Mouse (Mus musculus) T-helper 17 cell (primary cell): ENCODE data around the gene Des.

Experiments
- in situ Hi-C, 2 experiments: fragments of 300-600 bp; cut with MboI, MseI; formaldehyde crosslinking; loops; 1 replicate in 1 of 2; 2 replicates in 1 of 2; pipeline ENCODE4 v1.15.1; 2025; ENCODE audit warnings: high pct_unique_total_duplicates in 2 of 2

The Des gene

DNA sequence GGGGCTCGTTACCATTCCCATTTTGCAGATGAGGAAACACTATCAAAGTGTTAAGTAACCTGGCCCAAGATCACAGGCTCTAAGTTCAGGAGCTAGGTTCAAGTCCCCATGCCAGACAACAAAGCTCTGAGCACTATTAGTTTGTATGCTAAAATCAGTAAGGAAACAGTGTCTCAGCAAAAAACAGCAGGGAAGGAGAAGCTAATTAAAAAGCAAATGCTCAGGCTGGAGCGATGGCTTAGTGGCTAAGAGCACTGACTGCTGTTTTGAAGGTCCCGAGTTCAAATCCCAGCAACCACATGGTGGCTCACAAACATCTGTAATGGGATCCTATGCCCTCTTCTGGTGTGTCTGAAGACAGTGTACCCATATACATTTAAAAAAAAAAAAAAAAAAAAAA lies 52.1 kb downstream of the Des start:
- in situ Hi-C loops, result no loop called here

DNA sequence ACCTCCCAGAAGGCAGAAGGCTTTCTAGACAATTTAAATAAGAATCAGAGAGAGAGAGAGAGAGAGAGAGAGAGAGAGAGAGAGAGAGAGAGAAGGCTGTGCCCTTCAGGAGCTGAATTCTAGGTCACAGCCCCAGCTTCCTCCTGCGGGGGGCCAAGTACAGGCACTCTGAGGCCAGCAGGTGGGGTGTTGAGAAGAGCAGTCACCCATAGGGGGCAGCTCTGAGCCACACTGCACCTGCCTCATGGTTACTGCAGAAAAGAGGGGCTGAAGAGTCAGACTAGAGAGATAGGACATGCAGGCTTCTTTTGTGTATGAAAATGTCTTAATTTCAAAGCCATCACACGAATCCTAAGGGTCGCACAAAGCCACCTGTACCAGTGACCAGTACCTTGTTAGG lies 53.6 kb downstream of the Des start:
- in situ Hi-C loops, result no loop called here
